Mouse (Mus musculus) WW6 (cell line): ENCODE measurements around the gene Flt1.
"Not testable (repeated sequence)": the region's sequence is repeated elsewhere in the genome, so short reads cannot be mapped to it uniquely, and the experiment has no call there.

Source experiments
- DNase-seq: peaks from one replicate; pipeline ENCODE4 v3.0.0-alpha.2; 2013; ENCODE audit warnings: low read depth, low spot score

Gene Flt1

GRCm38 (mm10) chr5:147614659-147615058 is 111.2 kb downstream of the Flt1 start:
- DNase-seq, result no peak

GRCm38 (mm10) chr5:147611348-147611747 is 114.5 kb downstream of the Flt1 start:
- DNase-seq, result not testable (repeated sequence)

- no peak for DNase-seq
Observed at GRCm38 (mm10) chr5:147607256-147607975, 118.4 kb downstream of the Flt1 start.

GRCm38 (mm10) chr5:147606751-147607150 is 119.1 kb downstream of the Flt1 start:
- no peak for DNase-seq

GRCm38 (mm10) chr5:147601460-147602360 is 124.1 kb downstream of the Flt1 start:
- no peak for DNase-seq

GRCm38 (mm10) chr5:147597825-147598224 is 128.0 kb downstream of the Flt1 start:
- no peak for DNase-seq

GRCm38 (mm10) chr5:147589814-147590213 is 136.0 kb downstream of the Flt1 start:
- DNase-seq, result no peak

GRCm38 (mm10) chr5:147585070-147585469 is 140.7 kb downstream of the Flt1 start:
- no peak for DNase-seq

GRCm38 (mm10) chr5:147584648-147585047 is 141.2 kb downstream of the Flt1 start:
- DNase-seq, result no peak

- peak; percentile 60 for DNase-seq
Observed at GRCm38 (mm10) chr5:147583702-147584298, 142.0 kb downstream of the Flt1 start.

GRCm38 (mm10) chr5:147580181-147580580 is 145.6 kb downstream of the Flt1 start:
- no peak for DNase-seq

- no peak for DNase-seq
Observed at GRCm38 (mm10) chr5:147579691-147580090, 146.1 kb downstream of the Flt1 start.

- DNase-seq, result no peak
Observed at GRCm38 (mm10) chr5:147579148-147579547, 146.7 kb downstream of the Flt1 start.

- DNase-seq, result no peak
Observed at GRCm38 (mm10) chr5:147577003-147577402, 148.8 kb downstream of the Flt1 start.

- DNase-seq, result no peak
Observed at GRCm38 (mm10) chr5:147574517-147574916, 151.3 kb downstream of the Flt1 start.

- no peak for DNase-seq
Observed at GRCm38 (mm10) chr5:147573555-147573954, 152.3 kb downstream of the Flt1 start.

- DNase-seq, result no peak
Observed at GRCm38 (mm10) chr5:147572695-147573094, 153.1 kb downstream of the Flt1 start.

GRCm38 (mm10) chr5:147566335-147566734 is 159.5 kb downstream of the Flt1 start:
- no peak for DNase-seq

GRCm38 (mm10) chr5:147565444-147565843 is 160.4 kb downstream of the Flt1 start:
- no peak for DNase-seq

GRCm38 (mm10) chr5:147564140-147564590 is 161.6 kb downstream of the Flt1 start:
- no peak for DNase-seq

- DNase-seq, result no peak
Observed at GRCm38 (mm10) chr5:147563511-147564139, 162.2 kb downstream of the Flt1 start.

GRCm38 (mm10) chr5:147557641-147558040 is 168.2 kb downstream of the Flt1 start:
- DNase-seq, result not testable (repeated sequence)
